Mouse (Mus musculus): ENCODE data around the gene Hdgf. TPM values are rescaled to one million over a fixed set of nuclear protein-coding genes. Genes with fewer than 3 reads are reported as not detected.

Gene Hdgf
- polyA plus RNA-seq, 1 experiment from 2014 or later, result 229 TPM

DNA sequence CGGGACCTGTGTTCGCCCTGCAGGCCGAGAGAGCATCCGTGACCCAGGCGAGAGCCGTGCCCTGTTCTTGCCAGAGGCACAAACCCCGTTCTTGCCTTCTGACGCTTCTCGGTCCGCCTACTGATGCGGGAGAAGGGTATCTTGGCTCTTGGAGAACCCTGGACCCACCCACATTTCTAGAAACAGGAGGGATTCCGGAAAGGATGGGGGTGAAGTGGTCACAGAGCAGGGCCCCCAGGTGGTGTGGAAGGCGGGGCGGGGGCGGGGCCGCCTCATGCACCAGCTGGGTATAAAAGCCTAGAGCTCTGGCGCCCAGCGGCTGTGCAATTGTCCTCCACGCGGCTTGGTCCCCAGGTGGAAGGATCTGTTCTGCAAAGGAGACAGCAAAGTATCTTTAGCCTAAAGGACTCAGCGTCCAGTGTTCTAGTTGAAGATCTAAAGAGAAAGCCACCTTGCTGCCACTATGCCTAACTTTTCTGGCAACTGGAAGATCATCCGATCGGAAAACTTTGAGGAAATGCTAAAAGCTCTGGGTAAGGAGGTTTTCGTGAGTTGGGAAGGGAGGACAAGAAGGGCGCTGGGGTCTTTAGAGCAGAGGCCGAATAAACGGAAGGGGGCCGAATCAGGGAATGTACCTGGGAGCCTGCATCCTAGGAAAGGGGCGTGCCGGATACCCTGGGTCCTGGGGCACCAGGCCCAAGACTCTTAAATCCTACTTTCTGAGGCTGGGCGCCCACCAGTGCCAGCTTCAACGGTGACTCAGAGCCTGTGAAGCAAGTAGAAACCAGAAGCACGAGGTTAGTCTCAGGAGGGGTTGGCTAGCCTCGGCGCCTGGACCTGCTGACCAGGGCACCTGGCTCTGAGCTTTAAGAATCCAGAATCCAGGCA is 42.5 kb downstream of the Hdgf start, which contains the start of gene Crabp2:
Gene Crabp2 (plus strand): TSS at position 289 of the 888 bp plus-strand sequence.
- H3K9ac ChIP-seq, result peak within 1 kb of the TSS; percentile 22; the same call in 1 of the 2 replicates
- H3K27ac ChIP-seq, result no peak within 1 kb of the TSS
- peak within 1 kb of the TSS; percentile 19 for H3K4me3 ChIP-seq (replicated peaks)
- peaks cover 39% of the 10 kb centered on the region for H3K27me3 ChIP-seq (replicated peaks)
- WGBS, result 6% methylated on average over 35 of the region's 35 CpGs
- 0 out of 2 replicates have a peak, but pooled peaks have one; percentile 20 for ATAC-seq
- peaks cover 36% of the 10 kb centered on the region for H3K4me1 ChIP-seq (replicated peaks)
- H3K9me3 ChIP-seq, result no peaks in the 10 kb centered on the region
- peak within 1 kb of the TSS; percentile 59 for H3K4me2 ChIP-seq (replicated peaks)
- H3K36me3 ChIP-seq, result no peaks in the 10 kb centered on the region

DNA sequence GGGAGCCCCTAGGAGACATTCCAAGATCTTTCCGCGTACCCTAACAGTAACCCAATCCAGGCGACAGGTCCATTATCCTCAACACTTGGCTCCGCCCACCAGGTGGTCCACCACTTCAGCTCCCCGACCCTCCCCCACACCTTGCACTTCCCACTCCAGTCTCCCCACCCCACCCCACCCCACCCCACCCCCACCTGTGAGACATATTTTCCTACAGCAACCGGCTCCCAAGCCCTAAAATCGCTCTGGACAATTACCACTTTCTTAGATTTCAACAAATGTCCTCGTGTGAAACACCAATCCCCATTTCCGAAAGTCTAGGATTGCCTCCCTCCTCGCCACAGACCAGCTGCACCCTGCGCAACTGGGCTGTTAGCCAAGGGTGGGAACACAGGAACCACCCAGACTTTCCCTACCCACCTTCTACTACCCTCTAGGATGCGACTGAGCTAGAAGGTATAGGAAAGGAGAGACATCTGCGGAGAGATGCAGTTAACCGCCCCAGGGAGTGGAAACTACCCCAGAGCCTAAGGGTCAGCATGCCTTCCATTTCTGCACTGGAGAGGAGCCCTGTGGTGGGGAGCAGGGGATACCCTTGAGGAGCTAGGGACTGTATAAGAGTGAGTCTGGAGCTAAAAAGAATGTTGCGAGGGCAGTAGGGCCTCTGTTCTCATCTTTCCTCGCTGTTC is 43.3 kb downstream of the Hdgf start:
- Histone ChIP-seq H3K4me2 (replicated peaks) (peak overlapping the region; percentile 59), H3K27me3 (replicated peaks) (peaks cover 39% of the 10 kb centered on the region), H3K4me3 (replicated peaks) (no peak overlapping the region), H3K27ac (no peak overlapping the region), H3K9me3 (no peaks in the 10 kb centered on the region), H3K4me1 (replicated peaks) (peaks cover 36% of the 10 kb centered on the region), H3K36me3 (no peaks in the 10 kb centered on the region), H3K9ac (no peak overlapping the region)
- 23% methylated on average over 16 of the region's 16 CpGs for WGBS
- no peak for ATAC-seq

DNA sequence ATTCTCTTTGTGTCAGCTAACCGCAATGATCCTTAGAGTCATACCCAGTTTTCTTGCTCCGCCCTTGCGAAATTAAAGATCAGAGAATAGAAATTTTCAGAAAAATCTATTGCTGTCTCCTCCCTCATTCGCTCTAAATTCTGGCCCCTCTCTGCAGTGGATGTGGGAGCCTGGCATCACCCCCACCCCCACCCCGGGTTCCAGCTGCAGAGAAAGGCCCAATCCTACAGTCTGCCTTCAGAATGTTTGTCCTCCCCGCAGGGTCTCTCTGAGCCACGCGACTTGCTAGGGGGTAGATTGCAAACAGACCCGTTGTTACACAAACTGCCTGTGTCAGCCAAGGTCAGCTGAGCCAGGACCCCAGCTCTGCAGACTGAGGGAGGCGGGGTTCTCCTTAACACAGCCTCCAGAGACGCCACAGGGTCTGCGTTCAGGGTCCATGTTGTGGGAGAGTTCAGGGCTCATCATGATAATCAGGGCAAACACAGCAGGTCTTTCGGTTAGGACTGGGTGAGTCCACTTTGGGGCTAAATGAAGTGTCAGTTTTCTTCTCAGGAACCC is 43.9 kb downstream of the Hdgf start:
- Histone ChIP-seq H3K9ac (no peak overlapping the region), H3K4me1 (replicated peaks) (peaks cover 36% of the 10 kb centered on the region), H3K27me3 (replicated peaks) (peaks cover 39% of the 10 kb centered on the region), H3K36me3 (no peaks in the 10 kb centered on the region), H3K4me3 (replicated peaks) (no peak overlapping the region), H3K4me2 (replicated peaks) (0 out of 2 replicates have a peak overlapping the region, but pooled peaks have one; percentile 24), H3K27ac (no peak overlapping the region), H3K9me3 (no peaks in the 10 kb centered on the region)
- WGBS, result 29% methylated on average over 13 of the region's 13 CpGs
- ATAC-seq, result no peak

DNA sequence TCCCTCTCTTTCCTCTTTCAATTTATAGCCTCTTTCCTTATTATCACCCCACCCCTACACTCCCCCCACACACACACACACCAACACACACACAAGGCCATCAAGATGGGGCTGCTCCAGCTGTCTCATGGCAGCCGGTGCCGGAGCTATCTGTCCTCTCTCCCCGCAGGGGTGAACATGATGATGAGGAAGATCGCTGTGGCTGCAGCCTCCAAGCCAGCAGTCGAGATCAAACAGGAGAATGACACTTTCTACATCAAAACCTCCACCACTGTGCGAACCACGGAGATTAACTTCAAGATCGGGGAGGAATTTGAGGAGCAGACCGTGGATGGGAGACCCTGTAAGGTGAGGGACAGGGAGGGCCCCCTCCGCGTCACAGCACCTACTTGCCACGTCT is 45.8 kb downstream of the Hdgf start:
- no peak for ATAC-seq
- H3K9ac ChIP-seq, result peak overlapping the region; percentile 41
- peaks cover 32% of the 10 kb centered on the region for H3K4me1 ChIP-seq (replicated peaks)
- peak overlapping the region; percentile 48; the same call in 1 of the 2 replicates for H3K27ac ChIP-seq
- H3K4me2 ChIP-seq (replicated peaks), result peak overlapping the region; percentile 59
- 24% methylated on average over 12 of the region's 12 CpGs for WGBS
- H3K4me3 ChIP-seq (replicated peaks), result peak overlapping the region; percentile 25
- H3K36me3 ChIP-seq, result no peaks in the 10 kb centered on the region
- no peaks in the 10 kb centered on the region for H3K9me3 ChIP-seq
- H3K27me3 ChIP-seq (replicated peaks), result peaks cover 36% of the 10 kb centered on the region

DNA sequence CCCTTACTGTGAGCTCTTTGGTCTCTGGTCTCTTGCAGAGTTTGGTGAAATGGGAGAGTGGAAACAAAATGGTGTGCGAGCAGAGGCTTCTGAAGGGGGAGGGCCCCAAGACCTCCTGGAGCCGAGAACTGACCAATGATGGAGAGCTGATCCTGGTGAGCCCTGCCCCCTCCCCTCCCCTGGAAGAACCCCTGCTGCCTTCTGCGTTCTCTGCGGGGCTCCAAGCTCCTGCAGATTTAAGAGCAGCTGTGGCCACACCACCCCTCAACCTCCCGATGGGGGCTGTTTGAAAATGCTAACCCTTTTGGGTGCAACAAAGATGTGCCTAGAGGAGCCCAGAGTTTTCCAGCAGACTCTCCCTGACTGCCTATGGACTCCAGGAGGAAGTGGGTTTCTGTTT is 46.3 kb downstream of the Hdgf start:
- H3K4me2 ChIP-seq (replicated peaks), result peak overlapping the region; percentile 59
- WGBS, result 17% methylated on average over 5 of the region's 5 CpGs
- H3K4me1 ChIP-seq (replicated peaks), result peaks cover 29% of the 10 kb centered on the region

DNA sequence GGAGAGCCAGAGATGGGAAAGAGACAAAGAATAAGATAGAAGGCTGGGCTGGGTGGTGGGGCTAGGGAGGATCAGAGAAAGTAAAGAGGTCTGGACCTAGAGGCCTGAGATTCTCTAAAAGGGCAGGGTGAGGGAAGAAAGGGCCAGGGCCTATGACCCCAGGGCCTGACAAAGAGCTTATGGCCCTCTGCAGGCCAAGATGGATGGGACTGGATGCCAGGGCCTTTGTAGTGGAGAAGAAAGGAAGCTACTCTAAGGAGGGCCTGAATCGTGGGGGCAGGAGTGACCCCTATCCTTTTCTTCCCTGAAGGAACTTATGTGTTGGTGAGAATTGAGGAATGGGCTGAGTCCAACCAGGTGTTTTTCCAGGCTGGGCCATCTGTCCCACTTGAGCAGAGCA is 51.9 kb downstream of the Hdgf start:
- Histone ChIP-seq H3K4me2 (replicated peaks) (no peak overlapping the region), H3K27ac (no peak overlapping the region), H3K9me3 (no peaks in the 10 kb centered on the region), H3K4me3 (replicated peaks) (no peak overlapping the region), H3K27me3 (replicated peaks) (0 out of 2 replicates have a peak, but pooled peaks cover 3% of the 10 kb centered on the region), H3K4me1 (replicated peaks) (peaks cover 15% of the 10 kb centered on the region), H3K36me3 (no peaks in the 10 kb centered on the region), H3K9ac (no peak overlapping the region)
- WGBS, result 38% methylated on average over 1 of the region's 1 CpGs
- no peak for ATAC-seq

More for the DNA sequence above, 46.3 kb downstream of the Hdgf start:
- H3K4me3 ChIP-seq (replicated peaks), result peak overlapping the region; percentile 25
- peak overlapping the region; percentile 41 for H3K9ac ChIP-seq
- ATAC-seq, result peak; percentile 72
- H3K27ac ChIP-seq, result peak overlapping the region; percentile 48; the same call in 1 of the 2 replicates
- H3K27me3 ChIP-seq (replicated peaks), result peaks cover 35% of the 10 kb centered on the region
- no peaks in the 10 kb centered on the region for H3K9me3 ChIP-seq
- no peaks in the 10 kb centered on the region for H3K36me3 ChIP-seq

DNA sequence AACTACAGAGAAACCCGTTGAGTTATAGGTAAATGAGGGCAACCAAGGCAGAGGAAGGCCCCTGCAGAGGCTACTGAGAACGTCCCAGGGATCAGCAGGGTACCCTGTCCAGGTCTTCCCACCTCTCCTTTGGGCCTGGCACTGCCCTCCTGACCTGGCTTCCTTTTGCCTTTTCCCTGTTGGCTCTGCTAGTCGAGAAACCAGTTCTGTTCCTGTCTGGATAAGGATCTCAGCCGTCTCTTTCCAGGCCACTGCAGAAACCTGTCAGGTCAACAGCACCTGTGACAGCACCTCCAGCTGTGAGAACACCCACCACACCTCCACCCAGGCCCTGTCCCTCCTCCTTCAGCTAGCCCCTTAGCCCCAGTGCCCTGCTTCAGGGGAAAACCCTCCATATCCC is 52.4 kb downstream of the Hdgf start:
- Histone ChIP-seq H3K4me1 (replicated peaks) (peaks cover 15% of the 10 kb centered on the region), H3K4me2 (replicated peaks) (no peak overlapping the region), H3K4me3 (replicated peaks) (no peak overlapping the region), H3K9me3 (no peaks in the 10 kb centered on the region), H3K27ac (no peak overlapping the region), H3K9ac (no peak overlapping the region), H3K27me3 (replicated peaks) (0 out of 2 replicates have a peak, but pooled peaks cover 3% of the 10 kb centered on the region), H3K36me3 (no peaks in the 10 kb centered on the region)
- WGBS, result 26% methylated on average over 4 of the region's 4 CpGs
- ATAC-seq, result no peak

DNA sequence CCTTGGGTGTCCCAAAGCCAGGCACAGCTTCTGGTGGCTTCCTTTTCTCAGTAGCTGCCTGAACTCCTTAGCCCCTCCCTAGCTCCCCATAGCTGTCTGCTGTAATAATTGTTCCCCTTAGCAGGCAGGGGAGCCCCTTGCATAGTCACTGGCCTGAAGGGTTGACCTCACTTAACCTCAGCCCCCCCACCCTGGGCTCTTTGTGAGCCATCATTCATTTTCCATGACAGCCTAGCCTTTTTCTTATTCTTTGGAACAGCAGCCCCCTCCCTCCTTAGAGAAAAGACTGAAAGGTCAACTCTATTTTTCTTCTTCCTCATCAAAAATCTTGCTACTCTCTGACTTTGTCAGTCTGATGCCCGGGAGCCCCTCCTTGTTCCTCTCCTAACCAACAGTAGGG is 52.8 kb downstream of the Hdgf start:
- no peaks in the 10 kb centered on the region for H3K36me3 ChIP-seq
- 33% methylated on average over 1 of the region's 1 CpGs for WGBS
- no peak for ATAC-seq
- 0 out of 2 replicates have a peak, but pooled peaks cover 3% of the 10 kb centered on the region for H3K27me3 ChIP-seq (replicated peaks)
- H3K4me2 ChIP-seq (replicated peaks), result no peak overlapping the region
- no peak overlapping the region for H3K9ac ChIP-seq
- no peak overlapping the region for H3K4me3 ChIP-seq (replicated peaks)
- no peaks in the 10 kb centered on the region for H3K9me3 ChIP-seq
- no peak overlapping the region for H3K27ac ChIP-seq
- H3K4me1 ChIP-seq (replicated peaks), result peaks cover 15% of the 10 kb centered on the region

DNA sequence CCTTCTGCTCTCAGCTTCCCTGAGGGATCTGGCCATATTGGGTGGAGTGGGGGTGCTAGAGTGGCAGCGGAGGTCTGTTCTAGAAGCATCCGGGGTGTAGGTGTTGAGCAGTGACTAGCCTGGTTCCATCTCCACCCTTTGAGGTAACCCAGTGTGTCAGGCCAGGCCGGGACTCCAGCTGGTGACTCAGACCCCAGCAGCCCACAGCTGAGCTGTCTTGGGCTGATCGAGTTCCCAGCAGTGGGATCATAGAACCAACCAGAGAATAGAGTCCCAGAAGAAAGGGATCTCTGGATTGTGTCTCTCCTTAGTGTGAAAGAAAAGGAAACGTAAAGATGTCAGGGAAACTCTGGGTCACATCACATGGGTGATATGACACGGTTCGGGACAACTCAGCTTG is 53.2 kb downstream of the Hdgf start:
- H3K36me3 ChIP-seq, result no peaks in the 10 kb centered on the region
- WGBS, result 58% methylated on average over 7 of the region's 7 CpGs
- no peak overlapping the region for H3K9ac ChIP-seq
- 0 out of 2 replicates have a peak, but pooled peaks cover 3% of the 10 kb centered on the region for H3K27me3 ChIP-seq (replicated peaks)
- H3K4me3 ChIP-seq (replicated peaks), result no peak overlapping the region
- H3K9me3 ChIP-seq, result no peaks in the 10 kb centered on the region
- peak overlapping the region; percentile 89; the same call in 1 of the 2 replicates for H3K27ac ChIP-seq
- H3K4me1 ChIP-seq (replicated peaks), result peaks cover 15% of the 10 kb centered on the region
- H3K4me2 ChIP-seq (replicated peaks), result no peak overlapping the region
- ATAC-seq, result no peak

DNA sequence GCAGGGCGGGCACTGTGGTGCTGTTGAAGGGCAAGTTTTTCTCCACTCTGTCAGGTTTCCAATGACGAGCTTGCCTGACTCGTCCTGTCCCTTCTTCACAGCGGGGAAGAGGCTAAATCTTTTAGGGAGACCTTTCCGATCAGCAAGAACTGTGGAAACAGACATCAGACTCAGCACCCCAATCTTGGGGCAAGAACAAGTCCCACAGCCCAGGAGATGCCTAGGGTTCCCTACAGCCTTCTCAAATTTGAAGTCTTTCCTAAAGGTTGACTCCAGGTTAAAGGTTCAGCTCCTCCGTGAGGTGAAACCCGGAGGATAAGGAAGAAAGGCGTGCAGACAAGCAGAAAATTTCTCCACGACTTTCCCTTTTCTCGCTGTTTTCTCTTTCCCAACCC is 54.1 kb downstream of the Hdgf start:
- peak overlapping the region; percentile 89 for H3K27ac ChIP-seq
- H3K27me3 ChIP-seq (replicated peaks), result 0 out of 2 replicates have a peak, but pooled peaks cover 3% of the 10 kb centered on the region
- H3K9me3 ChIP-seq, result no peaks in the 10 kb centered on the region
- WGBS, result 8% methylated on average over 10 of the region's 10 CpGs
- peak overlapping the region; percentile 59; the same call in 1 of the 2 replicates for H3K9ac ChIP-seq
- peaks cover 15% of the 10 kb centered on the region for H3K4me1 ChIP-seq (replicated peaks)
- peak overlapping the region; percentile 46 for H3K4me3 ChIP-seq (replicated peaks)
- no peak for ATAC-seq
- H3K4me2 ChIP-seq (replicated peaks), result peak overlapping the region; percentile 84
- H3K36me3 ChIP-seq, result no peaks in the 10 kb centered on the region

DNA sequence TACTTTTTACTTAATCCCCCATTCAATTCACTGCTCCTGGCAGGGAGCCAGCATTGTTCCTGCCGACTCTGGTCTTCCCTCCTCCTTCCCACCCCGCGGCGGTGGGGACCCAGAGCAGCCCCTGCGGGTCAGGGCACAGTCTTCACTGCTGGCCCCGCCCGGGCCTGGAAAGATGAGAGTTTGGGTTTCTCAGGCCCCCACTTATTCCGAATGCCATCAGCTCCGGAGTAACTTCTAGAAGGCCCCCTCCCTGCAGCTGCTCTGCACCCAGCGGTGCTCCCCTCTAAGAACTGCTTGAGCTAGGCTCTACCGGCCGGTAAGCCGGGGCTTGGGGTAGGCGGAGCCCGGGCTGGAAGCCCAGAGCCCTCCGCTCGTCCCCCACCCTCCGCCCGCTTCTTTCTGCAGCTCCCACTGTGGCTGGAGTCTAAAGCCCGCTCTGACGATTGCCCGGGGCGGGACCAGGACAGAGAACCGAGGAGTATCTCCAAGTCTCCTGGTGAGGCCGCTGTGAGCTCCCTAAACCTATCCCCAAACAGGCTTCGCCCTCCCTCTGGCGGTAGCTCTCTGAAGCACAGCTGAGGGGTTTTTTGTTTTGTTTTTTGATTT is 54.6 kb downstream of the Hdgf start:
- Histone ChIP-seq H3K27ac (peak overlapping the region; percentile 89), H3K4me3 (replicated peaks) (peak overlapping the region; percentile 46), H3K9ac (peak overlapping the region; percentile 59), H3K4me2 (replicated peaks) (peak overlapping the region; percentile 84), H3K4me1 (replicated peaks) (peaks cover 15% of the 10 kb centered on the region), H3K27me3 (replicated peaks) (0 out of 2 replicates have a peak, but pooled peaks cover 3% of the 10 kb centered on the region), H3K36me3 (no peaks in the 10 kb centered on the region), H3K9me3 (no peaks in the 10 kb centered on the region)
- under 1% methylated on average over 27 of the region's 27 CpGs for WGBS
- ATAC-seq, result peak; percentile 99
